Mouse (Mus musculus) heart, adult 8-10 months (tissue): ENCODE measurements around the gene Pak4. TPM values are rescaled to one million over a fixed set of nuclear protein-coding genes. Genes with fewer than 3 reads are reported as not detected.
A peak's percentile ranks its signal among the peaks of the same experiment; 100 is the strongest.

Experiments
- DNase-seq: peaks from one replicate; pipeline ENCODE4 v3.0.0; 2022; ENCODE audit warnings: low spot score
- total RNA-seq, 4 experiments: library from RNA; stranded (reverse); gene quantifications; 2 replicates each; pipeline ENCODE4 v1.2.4; 2022

Gene Pak4
- total RNA-seq, 4 experiments from 2014 or later: 8.1 to 11.8 (median 8.5) TPM

DNA sequence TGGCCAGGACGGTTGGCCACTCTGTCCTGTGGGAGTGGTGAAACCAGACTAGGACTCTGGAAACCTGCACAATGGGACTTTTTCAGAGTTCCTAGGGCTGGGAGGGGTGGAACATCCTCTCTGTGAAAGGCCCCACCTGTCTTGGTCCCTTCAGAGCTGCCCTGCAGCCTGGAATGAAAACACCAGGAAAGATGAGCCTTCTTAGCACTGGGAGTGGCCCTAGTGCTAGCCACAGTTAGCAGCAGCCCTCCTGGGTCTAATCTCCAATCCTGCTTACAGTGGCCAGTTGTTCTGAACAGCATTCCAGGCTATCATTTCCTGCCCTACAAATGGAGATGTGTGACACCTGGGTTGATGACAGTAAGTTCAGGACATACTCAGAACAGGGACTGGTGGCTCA, 6.1 kb downstream of the Pak4 start:
- no peak for DNase-seq

GRCm38 (mm10) chr7:28587644-28588043, 10.3 kb downstream of the Pak4 start:
- no peak for DNase-seq

DNA sequence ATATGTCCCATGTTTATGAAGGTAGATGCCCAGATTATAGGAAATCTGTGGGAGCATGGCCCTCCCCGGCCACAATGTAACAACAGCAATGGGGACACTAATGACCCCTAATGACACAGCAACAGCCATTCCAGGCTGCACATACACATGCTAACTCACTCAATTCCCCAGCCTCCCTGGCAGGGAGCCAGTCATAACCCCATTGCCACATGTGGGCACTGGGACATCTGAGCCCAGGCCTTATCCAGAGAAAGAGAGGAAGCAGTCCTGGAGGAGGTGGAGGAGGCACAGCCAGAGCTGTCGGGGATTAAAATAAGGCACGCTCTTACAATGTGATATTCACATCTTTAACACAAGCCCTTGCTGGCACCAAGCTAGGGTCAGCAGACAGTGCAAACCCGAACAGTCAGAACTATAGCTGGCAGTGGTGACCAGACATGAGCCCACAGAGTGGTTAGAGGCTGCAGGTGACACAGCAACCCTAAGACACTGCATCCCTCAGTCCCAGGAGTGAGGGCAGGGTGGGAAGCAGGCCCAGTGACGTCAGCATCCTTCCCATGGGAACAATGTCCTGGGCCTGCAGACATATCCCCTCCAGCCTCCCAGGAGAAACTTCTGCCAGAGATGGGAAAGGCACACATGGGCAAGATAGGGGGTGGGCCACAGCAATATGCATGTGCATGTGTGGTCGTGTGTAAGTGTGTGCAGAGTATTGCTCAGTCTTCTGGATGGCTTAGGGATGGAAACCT, 11.1 kb downstream of the Pak4 start:
- DNase-seq: no peak

DNA sequence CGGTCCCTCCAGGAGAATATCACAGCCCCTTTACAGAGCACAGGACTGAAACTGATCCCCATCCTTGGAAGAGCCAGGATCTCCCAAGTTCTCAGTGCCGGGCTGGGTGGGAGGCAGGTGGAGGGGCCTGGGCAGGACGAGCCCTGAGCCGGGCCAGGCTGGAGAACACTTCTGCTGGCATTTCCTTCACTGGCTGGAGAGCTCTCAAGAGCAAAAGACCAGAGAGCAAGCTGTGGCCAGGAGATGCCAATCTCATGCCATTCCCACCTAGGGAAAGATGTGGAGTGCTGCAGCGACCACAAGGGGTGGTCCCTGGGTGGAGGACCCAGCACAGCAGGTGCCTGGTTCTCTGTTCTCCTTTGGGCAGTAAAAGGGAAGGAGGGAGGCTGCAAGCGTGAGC, 13.0 kb downstream of the Pak4 start:
- DNase-seq: no peak

DNA sequence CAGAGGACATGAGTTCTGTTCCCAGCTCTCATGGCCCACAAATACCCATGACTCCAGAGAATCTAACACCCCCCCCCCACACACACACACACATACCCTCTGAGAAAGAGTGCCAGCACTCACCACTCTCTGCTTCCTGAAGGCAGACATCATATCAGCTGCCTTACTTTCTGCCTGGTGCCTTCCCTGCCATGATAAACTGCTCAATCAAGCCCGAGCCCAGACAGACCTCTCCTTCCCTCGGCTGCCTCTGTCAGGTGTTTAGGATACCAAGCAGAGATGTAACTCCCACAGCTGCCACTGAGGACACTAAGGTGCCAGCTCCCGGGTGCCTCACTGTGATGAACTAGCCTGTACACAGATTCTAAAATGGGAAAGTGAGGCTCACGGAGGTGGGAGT, 13.5 kb downstream of the Pak4 start:
- no peak for DNase-seq

- no peak for DNase-seq
Observed at GRCm38 (mm10) chr7:28583570-28584344, 14.2 kb downstream of the Pak4 start.

- DNase-seq: no peak
Observed at GRCm38 (mm10) chr7:28582841-28583240, 15.1 kb downstream of the Pak4 start.

DNA sequence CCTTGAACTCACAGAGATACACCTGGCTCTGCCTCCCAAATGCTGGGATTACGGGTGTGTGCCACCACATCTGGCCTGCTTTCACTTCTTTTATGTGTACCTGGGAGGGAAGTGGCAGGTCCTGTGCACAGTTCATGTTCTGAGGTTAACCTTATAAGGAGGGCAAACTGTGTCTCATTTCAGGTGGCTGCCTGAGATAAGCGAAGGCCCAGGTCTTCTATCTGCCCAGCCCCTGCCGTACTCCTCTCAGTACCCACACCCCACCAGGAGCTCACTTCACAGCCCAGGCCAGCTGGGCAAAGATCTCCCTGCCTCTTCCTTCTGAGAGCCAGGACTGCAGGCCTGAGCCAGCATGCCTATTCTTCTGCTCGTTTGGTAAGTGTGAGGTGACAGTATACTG, 16.3 kb downstream of the Pak4 start:
- DNase-seq: no peak

DNA sequence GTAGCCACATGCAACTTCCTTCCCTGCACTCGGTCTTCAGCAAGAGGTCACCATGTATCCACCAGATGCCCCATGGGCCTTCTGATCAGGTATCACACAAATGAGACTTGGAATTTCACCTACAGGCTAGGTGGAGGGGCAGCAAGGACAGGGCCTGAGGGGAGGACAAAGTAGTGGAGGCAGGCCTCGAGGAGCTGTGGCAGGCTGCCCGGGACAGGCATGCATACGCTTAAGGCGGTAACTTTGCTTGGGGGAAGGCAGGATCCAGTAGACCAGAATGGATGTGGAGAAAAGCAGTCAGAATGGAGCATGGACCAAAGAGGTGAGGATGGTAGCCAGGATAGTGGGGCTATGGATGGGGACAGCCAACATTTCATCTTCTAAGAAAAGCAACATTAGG, 18.2 kb downstream of the Pak4 start:
- DNase-seq: no peak

GRCm38 (mm10) chr7:28578543-28579053, 19.4 kb downstream of the Pak4 start:
- DNase-seq: no peak

GRCm38 (mm10) chr7:28577826-28578542, 20.0 kb downstream of the Pak4 start:
- DNase-seq: no peak

GRCm38 (mm10) chr7:28576271-28576914, 21.6 kb downstream of the Pak4 start:
- no peak for DNase-seq

GRCm38 (mm10) chr7:28575597-28575996, 22.4 kb downstream of the Pak4 start:
- no peak for DNase-seq

GRCm38 (mm10) chr7:28573236-28573635, 24.7 kb downstream of the Pak4 start:
- DNase-seq: no peak

DNA sequence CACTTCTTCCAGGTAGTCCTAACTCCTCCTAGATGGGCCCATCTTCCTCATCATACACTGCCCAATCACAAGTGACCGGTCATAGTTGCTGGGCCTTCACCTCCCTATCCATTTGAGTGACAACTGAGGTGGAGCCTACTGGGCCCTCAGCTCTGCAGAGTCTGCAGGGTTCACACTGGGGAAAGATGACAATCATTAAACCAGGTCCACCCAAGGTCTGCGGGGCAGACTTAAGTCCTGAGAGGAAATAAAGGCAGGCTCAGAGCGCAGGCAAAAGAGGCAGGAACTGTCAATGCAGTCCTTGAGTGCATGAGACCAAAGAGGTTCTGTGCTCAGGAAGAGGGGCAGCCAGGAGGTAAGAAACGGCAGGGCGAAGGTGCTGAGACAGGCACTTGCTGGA, 25.3 kb downstream of the Pak4 start:
- no peak for DNase-seq

DNA sequence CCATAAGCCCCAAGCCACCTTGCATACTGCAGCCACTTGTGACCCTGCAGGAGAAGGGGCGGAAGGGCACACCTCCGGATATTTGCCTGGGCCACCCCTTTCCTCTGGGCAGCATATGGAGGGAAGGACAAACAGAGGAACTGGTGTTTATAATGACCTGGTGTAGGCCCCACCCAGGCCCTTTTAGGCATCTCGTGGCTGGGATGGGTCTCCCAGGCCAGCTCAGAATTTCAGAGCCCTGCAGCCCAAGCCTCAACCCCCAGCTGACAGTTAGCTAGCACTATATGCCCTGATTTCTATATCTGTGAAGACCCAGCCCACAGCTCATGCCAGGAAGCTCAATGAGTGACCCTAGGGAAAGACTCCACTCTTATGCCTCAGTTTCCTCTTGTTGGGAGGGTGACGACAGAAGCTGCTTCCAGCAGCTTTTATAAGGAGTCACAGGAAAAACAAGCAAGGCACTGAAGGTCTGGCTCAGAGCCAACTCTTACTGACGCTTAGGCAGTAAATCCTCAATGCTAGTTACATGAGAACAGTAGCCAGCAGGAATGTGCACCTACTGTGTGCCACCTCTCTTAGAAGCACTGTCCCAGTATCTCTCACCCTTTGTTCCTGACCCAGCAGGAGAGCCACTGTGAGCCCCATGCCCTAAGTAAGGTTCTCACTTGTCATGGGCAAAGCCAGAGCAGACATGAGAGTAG, 26.9 kb downstream of the Pak4 start:
- DNase-seq: no peak

DNA sequence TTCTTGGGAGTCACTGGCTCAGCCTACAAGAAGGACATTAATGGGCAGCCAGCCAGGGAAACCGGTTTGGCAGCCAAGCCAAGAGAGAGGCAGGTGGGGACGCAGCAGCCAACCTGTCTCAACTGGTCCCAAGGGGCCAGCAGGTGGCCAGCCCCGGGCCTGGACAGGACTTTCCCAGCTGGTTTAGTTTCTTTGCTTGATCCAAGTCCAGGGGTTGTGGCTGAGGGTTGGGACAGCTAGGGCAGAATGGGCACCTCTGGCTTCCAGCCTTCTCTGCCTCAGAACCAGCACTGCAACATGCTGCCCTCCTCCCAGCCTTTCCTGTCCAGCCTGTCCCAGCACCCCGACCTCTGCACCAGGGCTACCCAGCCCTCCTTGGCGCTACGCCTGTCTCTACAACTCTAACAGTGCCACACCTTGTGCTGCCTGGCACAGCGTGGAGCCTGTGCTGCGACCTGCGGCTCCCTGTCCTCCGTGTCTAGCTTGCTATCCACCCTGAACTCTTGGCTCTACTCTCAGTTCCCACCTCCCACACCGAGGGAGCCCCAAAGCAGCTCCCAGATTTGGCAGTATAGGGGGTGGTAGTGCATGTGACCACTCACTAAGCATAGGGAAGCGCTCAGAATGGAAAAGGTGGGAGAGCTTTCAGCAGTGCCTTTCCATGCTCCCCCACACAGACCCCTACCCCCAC, 27.5 kb downstream of the Pak4 start:
- no peak for DNase-seq

DNA sequence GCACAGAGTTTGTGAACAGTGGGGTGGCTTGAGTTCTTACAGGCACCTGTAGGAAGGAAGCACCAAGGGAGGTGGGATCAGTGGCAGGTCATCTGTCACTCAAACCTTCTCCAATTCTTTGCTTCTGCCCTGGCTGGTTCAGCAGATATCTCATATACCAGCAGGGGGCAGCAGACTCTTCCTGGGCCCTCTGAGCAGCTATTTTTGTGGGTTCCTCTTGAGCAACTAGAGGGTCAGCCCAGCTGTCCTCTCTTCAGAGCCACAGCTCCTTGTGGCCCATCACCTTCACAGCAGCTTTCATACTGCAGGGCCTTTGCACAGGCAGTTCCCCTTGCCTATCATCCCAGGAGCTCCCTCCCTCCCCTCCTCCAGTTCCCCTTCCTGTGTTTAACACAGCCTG, 29.7 kb downstream of the Pak4 start:
- peak; percentile 68 for DNase-seq

DNA sequence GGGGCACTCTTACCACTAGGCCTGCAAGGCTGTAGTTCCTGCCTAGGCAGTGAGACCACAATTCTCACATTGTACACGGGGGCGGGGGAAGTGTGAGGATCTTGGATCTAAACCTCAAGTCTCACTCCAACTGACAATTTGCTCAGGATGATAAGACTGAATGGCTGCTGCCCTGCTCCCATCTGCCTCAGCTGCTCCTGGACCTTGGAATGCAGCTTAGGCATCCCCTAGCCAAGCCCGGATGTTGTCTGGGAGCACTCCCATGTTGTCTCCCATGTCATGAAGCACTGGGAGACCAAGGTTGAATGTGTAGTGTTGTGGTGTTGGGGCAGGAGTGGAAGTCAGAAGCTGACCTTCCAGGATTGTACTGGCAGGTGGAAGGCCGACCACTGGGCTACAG, 30.4 kb downstream of the Pak4 start:
- DNase-seq: no peak

GRCm38 (mm10) chr7:28565407-28565806, 32.6 kb downstream of the Pak4 start:
- DNase-seq: no peak

GRCm38 (mm10) chr7:28562951-28563350, 35.0 kb downstream of the Pak4 start:
- DNase-seq: no peak
